Mouse (Mus musculus) spleen, adult 2 months (tissue): ENCODE measurements around the gene Vmn2r116.
"Not testable (repeated sequence)": the region's sequence is repeated elsewhere in the genome, so short reads cannot be mapped to it uniquely, and the experiment has no call there.

Source experiments
- CTCF ChIP-seq: fragments of 200-500 bp; IDR thresholded peaks from 2 replicates; pipeline ENCODE4 v1.5.1; 2011; ENCODE audit warnings: mild to moderate bottlenecking, inconsistent platforms; ENCODE audit not compliant: insufficient read depth, insufficient read length, insufficient replicate concordance; ENCODE audit errors: extremely low read depth
- POLR2A ChIP-seq: fragments of 200-500 bp; IDR thresholded peaks from 2 replicates; pipeline ENCODE4 v1.6.1; 2011; ENCODE audit warnings: low read depth, low read length, inconsistent platforms

DNA sequence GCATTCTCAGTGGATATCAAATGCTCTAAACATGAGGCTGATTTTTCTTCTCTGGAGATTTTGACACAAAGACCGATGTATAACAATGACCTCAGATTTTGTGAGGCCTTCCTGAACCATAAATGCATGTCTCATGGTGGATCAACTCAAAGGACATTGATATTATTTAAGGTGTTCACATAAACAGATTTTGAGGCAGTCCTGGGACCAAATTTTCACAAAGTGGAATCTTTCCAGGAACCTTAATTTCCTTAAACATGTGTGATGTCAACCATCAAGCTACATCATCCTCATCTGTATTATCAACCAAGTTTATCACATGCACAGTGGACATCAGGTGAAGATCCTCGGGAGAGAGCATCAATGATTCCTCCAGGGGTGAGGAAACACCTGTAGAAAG, 41.0 kb upstream of the Vmn2r116 start, which contains the start of gene Vmn2r115:
- not testable (repeated sequence) for TF ChIP-seq CTCF, POLR2A
